Mouse (Mus musculus): ENCODE data around the gene Adamts2.
A peak's percentile ranks its signal among the peaks of the same experiment; 100 is the strongest.

- TF ChIP-seq POLR2A (IDR thresholded peaks at IDR 0.05; ENCODE audit: borderline replicate concordance, control insufficient read depth, low read depth, low read length), result no peak
- peak; percentile 45 for TF ChIP-seq CTCF (IDR thresholded peaks at IDR 0.05; ENCODE audit: control insufficient read depth, insufficient read depth, low read length)
These were observed 155.9 kb downstream of the Adamts2 start for GRCm38 (mm10) chr11:50757741-50758140.

Data from bone marrow, adult 2 months (tissue).